Mouse (Mus musculus): ENCODE results near the gene Slc29a1. TPM values are rescaled to one million over a fixed set of nuclear protein-coding genes. Genes with fewer than 3 reads are reported as not detected.

The Slc29a1 gene
- polyA plus RNA-seq, 1 experiment from 2014 or later: 75.0 TPM

GRCm38 (mm10) chr17:45548541-45549512, 50.6 kb downstream of the Slc29a1 start:
- peak overlapping the region; percentile 91 for H3K27ac ChIP-seq
- peaks cover 44% of the 10 kb centered on the region for H3K4me1 ChIP-seq

DNA sequence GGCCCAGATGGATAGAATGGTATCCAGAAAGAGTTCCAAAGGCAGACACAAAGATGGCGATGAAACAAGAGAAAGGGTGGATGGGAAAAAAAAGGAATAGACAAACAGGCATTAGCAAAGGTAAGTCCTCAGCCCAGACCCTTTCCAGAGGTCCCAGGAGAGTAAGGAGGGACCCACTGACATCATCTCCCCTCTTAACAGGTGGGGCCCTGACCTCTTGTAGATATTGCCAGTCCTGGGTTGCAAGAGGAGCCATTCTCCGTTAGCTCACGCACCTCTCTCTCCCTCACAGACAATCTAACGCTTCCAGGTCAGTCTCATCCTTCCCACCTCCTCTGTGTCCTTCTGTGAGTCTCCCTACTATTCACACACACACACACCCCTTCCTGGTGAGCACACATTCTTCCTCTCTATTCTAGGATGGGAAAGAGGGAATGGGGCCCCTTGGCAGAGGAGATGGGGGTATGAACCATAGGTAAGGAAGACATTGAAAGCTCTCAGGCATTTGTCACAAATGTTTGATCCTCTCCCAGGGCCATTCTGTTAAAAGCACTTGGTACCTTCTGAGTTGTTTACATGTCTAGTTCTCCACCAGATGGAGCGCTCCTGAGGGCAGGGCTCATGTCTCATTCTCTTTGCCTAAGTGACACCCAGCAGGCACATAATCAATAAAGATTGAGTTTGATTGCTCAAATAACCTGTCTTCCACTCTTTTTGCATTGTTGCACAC, 51.8 kb downstream of the Slc29a1 start:
- Histone ChIP-seq H3K27ac (no peak overlapping the region), H3K27me3 (ENCODE audit: insufficient read depth, poor library complexity, severe bottlenecking) (peaks cover 93% of the 10 kb centered on the region), H3K36me3 (0 out of 2 replicates have a peak, but pooled peaks cover 2% of the 10 kb centered on the region), H3K9me3 (no peaks in the 10 kb centered on the region), H3K4me1 (peaks cover 45% of the 10 kb centered on the region), H3K4me3 (no peak overlapping the region)
- 70% methylated on average over 5 of the region's 5 CpGs for WGBS
- DNase-seq (ENCODE audit: low spot score): no peak

More at GRCm38 (mm10) chr17:45548541-45549512, 50.6 kb downstream of the Slc29a1 start:
- Histone ChIP-seq H3K36me3 (0 out of 2 replicates have a peak, but pooled peaks cover 2% of the 10 kb centered on the region), H3K27me3 (ENCODE audit: insufficient read depth, poor library complexity, severe bottlenecking) (peaks cover 88% of the 10 kb centered on the region), H3K4me3 (peak overlapping the region; percentile 86), H3K9me3 (no peaks in the 10 kb centered on the region)
- 3% methylated on average over 56 of the region's 68 CpGs for WGBS
- DNase-seq (ENCODE audit: low spot score): no peak

GRCm38 (mm10) chr17:45546941-45547340, 52.5 kb downstream of the Slc29a1 start:
- no peak for DNase-seq (ENCODE audit: low spot score)
- WGBS: 55% methylated on average over 16 of the region's 16 CpGs
- H3K27me3 ChIP-seq (ENCODE audit: insufficient read depth, poor library complexity, severe bottlenecking): peaks cover 99% of the 10 kb centered on the region
- H3K9me3 ChIP-seq: no peaks in the 10 kb centered on the region
- H3K27ac ChIP-seq: no peak overlapping the region
- no peak overlapping the region for H3K4me3 ChIP-seq
- 0 out of 2 replicates have a peak, but pooled peaks cover 2% of the 10 kb centered on the region for H3K36me3 ChIP-seq
- peaks cover 44% of the 10 kb centered on the region for H3K4me1 ChIP-seq

DNA sequence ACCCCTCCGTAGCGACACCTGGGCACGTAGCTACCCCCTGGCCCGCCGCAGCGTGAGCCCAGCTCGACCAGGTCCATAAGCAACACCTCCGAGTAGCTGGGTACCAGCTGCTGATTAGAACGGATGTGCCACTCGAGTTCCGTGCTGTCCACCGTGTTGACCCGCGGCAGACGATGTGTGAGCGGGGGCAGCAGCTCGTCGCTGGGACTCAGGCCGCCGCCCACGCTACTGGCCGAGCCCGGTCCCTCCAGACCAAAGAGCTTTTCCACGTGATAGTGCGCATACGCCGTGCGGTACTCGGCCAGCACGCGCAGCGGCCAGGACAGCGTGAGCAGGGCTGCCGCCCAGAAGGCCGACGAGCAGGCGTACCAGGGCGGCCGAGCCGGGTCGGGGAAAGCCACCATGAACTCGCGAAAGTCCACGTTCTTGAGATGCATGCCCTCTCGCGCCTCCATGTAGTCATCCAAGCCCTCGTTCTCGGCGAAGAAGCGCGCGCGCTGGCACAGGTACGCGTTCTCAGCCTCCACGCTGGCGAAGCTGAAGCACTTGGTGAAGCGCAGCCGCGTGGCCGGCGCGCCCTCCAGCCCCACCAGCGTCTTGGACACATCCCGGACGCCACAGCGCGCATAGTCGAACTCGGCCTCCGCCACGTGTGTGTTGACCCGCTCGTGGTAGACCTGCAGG, 54.0 kb downstream of the Slc29a1 start:
- H3K27ac ChIP-seq: no peak overlapping the region
- no peaks in the 10 kb centered on the region for H3K9me3 ChIP-seq
- H3K4me1 ChIP-seq: peaks cover 41% of the 10 kb centered on the region
- peak overlapping the region; percentile 54 for H3K4me3 ChIP-seq
- H3K36me3 ChIP-seq: 0 out of 2 replicates have a peak, but pooled peaks cover 2% of the 10 kb centered on the region
- DNase-seq (ENCODE audit: low spot score): no peak
- 3% methylated on average over 74 of the region's 74 CpGs for WGBS
- H3K27me3 ChIP-seq (ENCODE audit: insufficient read depth, poor library complexity, severe bottlenecking): peaks cover 100% of the 10 kb centered on the region

- WGBS: under 1% methylated on average over 46 of the region's 46 CpGs
- no peaks in the 10 kb centered on the region for H3K9me3 ChIP-seq
- peaks cover 35% of the 10 kb centered on the region for H3K4me1 ChIP-seq
- no peak overlapping the region for H3K27ac ChIP-seq
- DNase-seq (ENCODE audit: low spot score): no peak
- H3K36me3 ChIP-seq: 0 out of 2 replicates have a peak, but pooled peaks cover 2% of the 10 kb centered on the region
- H3K27me3 ChIP-seq (ENCODE audit: insufficient read depth, poor library complexity, severe bottlenecking): peaks cover 100% of the 10 kb centered on the region
- H3K4me3 ChIP-seq: peak overlapping the region; percentile 54
Measured at GRCm38 (mm10) chr17:45544873-45545277, 54.5 kb downstream of the Slc29a1 start.

- no peak for DNase-seq (ENCODE audit: low spot score)
- WGBS: 3% methylated on average over 24 of the region's 24 CpGs
- H3K4me3 ChIP-seq: peak overlapping the region; percentile 54
Measured at GRCm38 (mm10) chr17:45544001-45544872, 55.2 kb downstream of the Slc29a1 start.

GRCm38 (mm10) chr17:45543115-45543514, 56.3 kb downstream of the Slc29a1 start:
- 39% methylated on average over 1 of the region's 1 CpGs for WGBS

More at GRCm38 (mm10) chr17:45544001-45544872, 55.2 kb downstream of the Slc29a1 start:
- H3K36me3 ChIP-seq: 0 out of 2 replicates have a peak, but pooled peaks cover 2% of the 10 kb centered on the region
- H3K9me3 ChIP-seq: no peaks in the 10 kb centered on the region
- H3K27me3 ChIP-seq (ENCODE audit: insufficient read depth, poor library complexity, severe bottlenecking): peaks cover 100% of the 10 kb centered on the region
- H3K27ac ChIP-seq: no peak overlapping the region
- H3K4me1 ChIP-seq: peaks cover 29% of the 10 kb centered on the region

GRCm38 (mm10) chr17:45542705-45543104, 56.7 kb downstream of the Slc29a1 start:
- Histone ChIP-seq H3K9me3 (no peaks in the 10 kb centered on the region), H3K4me1 (peaks cover 23% of the 10 kb centered on the region), H3K27me3 (ENCODE audit: insufficient read depth, poor library complexity, severe bottlenecking) (peaks cover 99% of the 10 kb centered on the region), H3K36me3 (0 out of 2 replicates have a peak, but pooled peaks cover 2% of the 10 kb centered on the region), H3K27ac (no peak overlapping the region), H3K4me3 (no peak overlapping the region)
- WGBS: 70% methylated on average over 2 of the region's 2 CpGs
- DNase-seq (ENCODE audit: low spot score): no peak

More at GRCm38 (mm10) chr17:45543115-45543514, 56.3 kb downstream of the Slc29a1 start:
- Histone ChIP-seq H3K36me3 (0 out of 2 replicates have a peak, but pooled peaks cover 2% of the 10 kb centered on the region), H3K4me1 (peaks cover 23% of the 10 kb centered on the region), H3K9me3 (no peaks in the 10 kb centered on the region), H3K27me3 (ENCODE audit: insufficient read depth, poor library complexity, severe bottlenecking) (peaks cover 100% of the 10 kb centered on the region), H3K4me3 (no peak overlapping the region), H3K27ac (no peak overlapping the region)
- DNase-seq (ENCODE audit: low spot score): no peak

GRCm38 (mm10) chr17:45542129-45542528, 57.3 kb downstream of the Slc29a1 start:
- no peak overlapping the region for H3K4me3 ChIP-seq
- H3K9me3 ChIP-seq: no peaks in the 10 kb centered on the region
- 22% methylated on average over 6 of the region's 6 CpGs for WGBS
- H3K36me3 ChIP-seq: 0 out of 2 replicates have a peak, but pooled peaks cover 2% of the 10 kb centered on the region
- H3K27me3 ChIP-seq (ENCODE audit: insufficient read depth, poor library complexity, severe bottlenecking): peaks cover 99% of the 10 kb centered on the region
- H3K4me1 ChIP-seq: peaks cover 23% of the 10 kb centered on the region
- DNase-seq (ENCODE audit: low spot score): no peak
- H3K27ac ChIP-seq: no peak overlapping the region

GRCm38 (mm10) chr17:45539664-45540063, 59.7 kb downstream of the Slc29a1 start:
- Histone ChIP-seq H3K27me3 (ENCODE audit: insufficient read depth, poor library complexity, severe bottlenecking) (peaks cover 99% of the 10 kb centered on the region), H3K9me3 (no peaks in the 10 kb centered on the region), H3K36me3 (no peaks in the 10 kb centered on the region), H3K27ac (no peak overlapping the region), H3K4me1 (peaks cover 10% of the 10 kb centered on the region), H3K4me3 (no peak overlapping the region)
- WGBS: 67% methylated on average over 21 of the region's 21 CpGs
- no peak for DNase-seq (ENCODE audit: low spot score)

- no peak for DNase-seq (ENCODE audit: low spot score)
Measured at GRCm38 (mm10) chr17:45538394-45538793, 61.0 kb downstream of the Slc29a1 start.

More at GRCm38 (mm10) chr17:45538394-45538793, 61.0 kb downstream of the Slc29a1 start:
- no peaks in the 10 kb centered on the region for H3K4me1 ChIP-seq
- no peak overlapping the region for H3K4me3 ChIP-seq
- H3K27ac ChIP-seq: no peak overlapping the region
- H3K9me3 ChIP-seq: no peaks in the 10 kb centered on the region
- no peaks in the 10 kb centered on the region for H3K36me3 ChIP-seq
- peaks cover 96% of the 10 kb centered on the region for H3K27me3 ChIP-seq (ENCODE audit: insufficient read depth, poor library complexity, severe bottlenecking)
- WGBS: 51% methylated on average over 4 of the region's 4 CpGs
